In the genomic region with DNA sequence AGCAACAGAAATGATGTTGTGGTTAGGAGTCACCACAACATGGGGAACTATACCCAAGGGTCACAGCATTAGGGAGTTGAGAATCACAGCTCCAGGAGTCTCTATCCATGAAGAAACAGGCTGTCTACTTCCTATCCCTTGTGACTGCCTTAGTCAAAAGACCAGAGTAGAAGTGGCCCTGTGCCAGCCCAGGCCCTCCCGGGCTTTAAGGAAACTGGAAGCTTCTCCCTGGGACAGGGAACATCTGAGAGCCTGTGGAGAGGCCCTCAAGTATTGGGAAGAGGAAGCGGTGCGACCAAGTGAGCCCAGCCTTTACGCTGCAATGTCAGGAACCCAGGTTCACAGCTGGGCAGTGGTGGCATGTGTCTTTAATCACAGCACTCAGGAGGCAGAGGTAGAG, we compare ENCODE assay signal across 17 mouse cellular contexts.
"Had no signal": no experiment of that assay in that cellular context is flagged by ENCODE, and none has a peak within 500 bp of the region (broad histone marks: within the 10 kb centered on the region; RNA-seq: fewer than 3 reads in every experiment).

No protein-coding gene starts in this region.

- H3K36me3 ChIP-seq: intestine, embryonic 15.5 days; kidney, embryonic 15.5 days; limb, embryonic 10.5 days; liver, embryonic 15.5 days; lung, embryonic 15.5 days; midbrain, embryonic 10.5 days; neural tube, embryonic 12.5 days had no signal

- H3K27ac ChIP-seq: intestine, embryonic 15.5 days; kidney, embryonic 15.5 days; layer of hippocampus, adult 2 months; left cerebral cortex, adult 2 months; limb, embryonic 10.5 days; liver, embryonic 15.5 days; lung, embryonic 15.5 days; midbrain, embryonic 10.5 days; neural tube, embryonic 12.5 days had no signal

- H3K9ac ChIP-seq: intestine, embryonic 15.5 days; kidney, embryonic 15.5 days; liver, embryonic 15.5 days; lung, embryonic 15.5 days; neural tube, embryonic 12.5 days had no signal

- DNase-seq: kidney, adult 18-20 months; midbrain, embryonic 14.5 days; retina, postnatal 1 day; right cerebral cortex, postnatal 4 days; spleen, adult 18-20 months; thymus, adult 18-20 months; thymus, postnatal 14 days had no signal

- H3K9me3 ChIP-seq: intestine, embryonic 15.5 days; kidney, embryonic 15.5 days; limb, embryonic 10.5 days; liver, embryonic 15.5 days; lung, embryonic 15.5 days; midbrain, embryonic 10.5 days; neural tube, embryonic 12.5 days had no signal

- H3K4me3 ChIP-seq: intestine, embryonic 15.5 days; kidney, embryonic 15.5 days; layer of hippocampus, adult 2 months; left cerebral cortex, adult 2 months; limb, embryonic 10.5 days; liver, embryonic 15.5 days; lung, embryonic 15.5 days; midbrain, embryonic 10.5 days; neural tube, embryonic 12.5 days had no signal

- H3K4me2 ChIP-seq: intestine, embryonic 15.5 days; kidney, embryonic 15.5 days; liver, embryonic 11.5 days; liver, embryonic 15.5 days; lung, embryonic 15.5 days; neural tube, embryonic 12.5 days had no signal

- ATAC-seq: intestine, embryonic 15.5 days had no signal
